ENCODE assay signal across 9 mouse cellular contexts in the genomic region with DNA sequence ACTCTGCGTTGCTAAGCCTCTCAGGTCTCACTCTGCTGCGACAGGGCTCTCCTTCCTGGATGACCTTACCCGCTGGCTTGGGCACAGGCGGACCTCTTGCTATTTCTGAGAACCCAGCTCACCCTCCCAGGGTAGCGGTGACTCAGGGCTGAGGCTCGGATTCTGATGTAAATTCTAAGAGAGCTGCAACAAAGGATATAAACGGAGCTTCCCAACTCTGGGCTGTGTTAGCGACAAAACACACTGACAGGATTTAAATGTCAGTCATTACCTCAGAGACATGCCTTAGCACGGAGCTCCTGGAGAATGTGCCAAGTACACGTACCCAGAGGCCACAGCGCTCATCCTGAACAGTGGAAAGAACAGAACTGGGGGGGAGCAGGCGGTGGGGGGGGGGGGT. TPM values are rescaled to one million over a fixed set of nuclear protein-coding genes. Genes with fewer than 3 reads are reported as not detected.
DNase-seq lines count a peak whose midpoint lies in the region; ATAC-seq lines count a peak whose summit lies in the region.
"Had no signal": no experiment of that assay in that cellular context is flagged by ENCODE, and none has a peak within 500 bp of the region (broad histone marks: within the 10 kb centered on the region; RNA-seq: fewer than 3 reads in every experiment).

No protein-coding gene starts in this region.

- no peaks in the 10 kb centered on the region for H3K27me3 ChIP-seq in lung, embryonic 16.5 days (ENCODE audit: control insufficient read depth, insufficient read depth, low read depth, low read length)
- no peaks in the 10 kb centered on the region for H3K27me3 ChIP-seq in embryonic facial prominence, embryonic 12.5 days
- H3K27me3 ChIP-seq in heart, embryonic 13.5 days (replicated peaks), result no peaks in the 10 kb centered on the region
- no peaks in the 10 kb centered on the region for H3K27me3 ChIP-seq in neural tube, embryonic 15.5 days (replicated peaks)

- H3K4me1 ChIP-seq in lung, embryonic 16.5 days (replicated peaks; ENCODE audit: control insufficient read depth, insufficient read depth, low read length), result peaks cover 5% of the 10 kb centered on the region
- peaks cover 21% of the 10 kb centered on the region for H3K4me1 ChIP-seq in embryonic facial prominence, embryonic 12.5 days
- peaks cover 48% of the 10 kb centered on the region for H3K4me1 ChIP-seq in heart, embryonic 13.5 days
- H3K4me1 ChIP-seq in neural tube, embryonic 15.5 days, result peaks cover 51% of the 10 kb centered on the region

- no peak overlapping the region for H3K4me2 ChIP-seq in lung, embryonic 16.5 days (ENCODE audit: low read depth, low read length)
- no peak overlapping the region for H3K4me2 ChIP-seq in embryonic facial prominence, embryonic 12.5 days (replicated peaks)
- peak overlapping the region; percentile 2; the same call in 1 of the 2 replicates for H3K4me2 ChIP-seq in heart, embryonic 13.5 days
- H3K4me2 ChIP-seq in neural tube, embryonic 15.5 days, result no peak overlapping the region

- no peak for DNase-seq in lung, postnatal 14 days
- DNase-seq in testis, postnatal 10 days (ENCODE audit: low spot score), result no peak
- DNase-seq in thymus, postnatal 36 days, result no peak
- DNase-seq: thymus, adult 18-20 months had no signal

- H3K9me3 ChIP-seq in lung, embryonic 16.5 days (ENCODE audit: control insufficient read depth, low read length), result no peaks in the 10 kb centered on the region
- no peaks in the 10 kb centered on the region for H3K9me3 ChIP-seq in embryonic facial prominence, embryonic 12.5 days
- no peaks in the 10 kb centered on the region for H3K9me3 ChIP-seq in heart, embryonic 13.5 days
- no peaks in the 10 kb centered on the region for H3K9me3 ChIP-seq in neural tube, embryonic 15.5 days (replicated peaks)

- H3K36me3 ChIP-seq in lung, embryonic 16.5 days (ENCODE audit: control insufficient read depth, insufficient read depth, low read length), result no peaks in the 10 kb centered on the region
- no peaks in the 10 kb centered on the region for H3K36me3 ChIP-seq in embryonic facial prominence, embryonic 12.5 days
- no peaks in the 10 kb centered on the region for H3K36me3 ChIP-seq in heart, embryonic 13.5 days
- H3K36me3 ChIP-seq in neural tube, embryonic 15.5 days, result no peaks in the 10 kb centered on the region

- peak; percentile 45 for ATAC-seq in lung, embryonic 16.5 days (ENCODE audit: low read depth)
- no peak for ATAC-seq in embryonic facial prominence, embryonic 12.5 days (ENCODE audit: insufficient number of reproducible peaks, insufficient read depth, low FRiP score, low TSS enrichment)
- ATAC-seq in heart, embryonic 13.5 days (ENCODE audit: extremely low read depth, insufficient number of reproducible peaks, low FRiP score, low TSS enrichment), result no peak
- ATAC-seq in neural tube, embryonic 15.5 days (ENCODE audit: low FRiP score), result peak; percentile 59; the same call in 1 of the 2 replicates
- ATAC-seq in monocyte, adult 5-6 weeks (replicated peaks; ENCODE audit: insufficient number of reproducible peaks, low FRiP score, low TSS enrichment, poor library complexity, severe bottlenecking), result no peak

- no peak overlapping the region for H3K4me3 ChIP-seq in lung, embryonic 16.5 days (ENCODE audit: low read length)
- no peak overlapping the region for H3K4me3 ChIP-seq in embryonic facial prominence, embryonic 12.5 days
- H3K4me3 ChIP-seq in heart, embryonic 13.5 days, result no peak overlapping the region
- H3K4me3 ChIP-seq in neural tube, embryonic 15.5 days (replicated peaks), result no peak overlapping the region

- peak overlapping the region; percentile 18; the same call in 1 of the 2 replicates for H3K27ac ChIP-seq in lung, embryonic 16.5 days (ENCODE audit: low read length)
- peak overlapping the region; percentile 0; the same call in 1 of the 2 replicates for H3K27ac ChIP-seq in embryonic facial prominence, embryonic 12.5 days
- H3K27ac ChIP-seq in heart, embryonic 13.5 days (replicated peaks), result peak overlapping the region; percentile 76
- peak overlapping the region; percentile 49 for H3K27ac ChIP-seq in neural tube, embryonic 15.5 days (replicated peaks)

- 58% methylated on average over 12 of the region's 12 CpGs for WGBS in lung, embryonic 16.5 days
- 42% methylated on average over 12 of the region's 12 CpGs for WGBS in embryonic facial prominence, embryonic 12.5 days
- 44% methylated on average over 12 of the region's 12 CpGs for WGBS in heart, embryonic 13.5 days
- 30% methylated on average over 12 of the region's 12 CpGs for WGBS in neural tube, embryonic 15.5 days

- H3K9ac ChIP-seq in lung, embryonic 16.5 days (ENCODE audit: low read length), result no peak overlapping the region
- no peak overlapping the region for H3K9ac ChIP-seq in embryonic facial prominence, embryonic 12.5 days
- peak overlapping the region; percentile 56 for H3K9ac ChIP-seq in heart, embryonic 13.5 days
- H3K9ac ChIP-seq in neural tube, embryonic 15.5 days (replicated peaks), result no peak overlapping the region

RNA-seq across cellular contexts. Expression of a gene that starts 49.6 kb away (rescaled TPM):
- polyA plus RNA-seq in lung, embryonic 16.5 days (2015; fragmentation: Nextera tagmentation; extraction: Ambion mirVana), result 44.6 TPM in 2 replicates
- polyA plus RNA-seq in embryonic facial prominence, embryonic 12.5 days (2016; fragmentation: Nextera tagmentation; extraction: Ambion mirVana), result 41.4 and 45.3 TPM in 2 replicates
- polyA plus RNA-seq in heart, embryonic 13.5 days (2015; fragmentation: Nextera tagmentation; extraction: Ambion mirVana), result 49.1 and 57.4 TPM in 2 replicates
- polyA plus RNA-seq in neural tube, embryonic 15.5 days (2015; fragmentation: Nextera tagmentation; extraction: Ambion mirVana), result 70.2 and 75.7 TPM in 2 replicates
- 67.6 to 97.6 TPM (median 69.5 TPM) in 3 replicates for total RNA-seq in monocyte, adult 5-6 weeks (2017)

Comparison
In these comparisons a context has a peak if more than half of its experiments do, and no peak if none do; other contexts are left out.
1. ATAC-seq: peak in lung, embryonic 16.5 days (single experiment) and neural tube, embryonic 15.5 days (single experiment); none in embryonic facial prominence, embryonic 12.5 days (single experiment), heart, embryonic 13.5 days (single experiment) and monocyte, adult 5-6 weeks (single experiment).
2. H3K27ac ChIP-seq: peak in every context shown above with its lines; median percentile 76 in heart, embryonic 13.5 days; 49 in neural tube, embryonic 15.5 days; 18 in lung, embryonic 16.5 days; 0 in embryonic facial prominence, embryonic 12.5 days.